Mouse (Mus musculus): ENCODE data around the gene Gmds. TPM values are rescaled to one million over a fixed set of nuclear protein-coding genes. Genes with fewer than 3 reads are reported as not detected.

Gene Gmds
- total RNA-seq, 1 experiment from 2014 or later = 31.9 TPM

DNA sequence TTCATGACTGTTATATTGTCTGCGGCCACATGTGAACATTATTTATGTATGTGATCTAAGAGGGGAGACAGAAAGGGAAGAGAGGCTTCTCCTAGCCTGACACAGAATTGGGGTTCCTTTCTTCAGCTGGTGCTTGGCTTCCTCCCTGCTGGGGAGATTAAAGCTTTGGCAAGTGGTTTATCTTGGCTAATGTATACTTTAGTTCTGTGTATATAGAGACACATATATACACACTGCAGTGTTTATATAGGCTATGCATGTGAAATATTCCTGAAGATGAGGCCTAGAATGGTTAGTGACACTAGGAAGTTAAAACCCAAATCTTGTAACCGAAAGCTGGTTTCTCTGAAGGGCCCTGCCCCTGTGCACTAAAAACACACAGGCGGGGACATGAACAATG is 450.0 kb downstream of the Gmds start:
- no peak for ATAC-seq (replicated peaks in 1 of 2; ENCODE audit: insufficient read depth in 1 of 2, low FRiP score in 2 of 2, low TSS enrichment in 1 of 2, low read depth in 1 of 2, poor library complexity in 2 of 2, severe bottlenecking in 2 of 2)

DNA sequence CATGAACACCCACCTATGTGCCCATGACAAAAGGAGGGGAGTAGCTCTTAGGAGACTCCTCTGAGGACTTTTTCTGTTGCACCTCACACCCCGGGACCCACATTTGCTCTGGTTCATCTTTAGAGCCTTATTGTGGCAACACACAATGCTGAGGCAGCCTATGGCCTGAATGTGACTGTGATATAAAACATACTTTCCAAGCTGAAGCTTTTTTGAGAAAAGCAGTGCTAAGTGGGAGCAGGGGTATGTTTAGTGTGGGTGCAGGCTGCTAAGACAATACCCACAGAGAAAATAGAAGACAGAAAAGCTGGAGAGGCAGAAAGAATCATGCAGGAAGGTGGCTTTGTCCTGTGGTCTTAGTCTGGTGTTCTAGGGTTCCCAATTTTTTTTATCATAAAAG is 452.8 kb downstream of the Gmds start:
- ATAC-seq (replicated peaks in 1 of 2; ENCODE audit: insufficient read depth in 1 of 2, low FRiP score in 2 of 2, low TSS enrichment in 1 of 2, low read depth in 1 of 2, poor library complexity in 2 of 2, severe bottlenecking in 2 of 2) = no peak

DNA sequence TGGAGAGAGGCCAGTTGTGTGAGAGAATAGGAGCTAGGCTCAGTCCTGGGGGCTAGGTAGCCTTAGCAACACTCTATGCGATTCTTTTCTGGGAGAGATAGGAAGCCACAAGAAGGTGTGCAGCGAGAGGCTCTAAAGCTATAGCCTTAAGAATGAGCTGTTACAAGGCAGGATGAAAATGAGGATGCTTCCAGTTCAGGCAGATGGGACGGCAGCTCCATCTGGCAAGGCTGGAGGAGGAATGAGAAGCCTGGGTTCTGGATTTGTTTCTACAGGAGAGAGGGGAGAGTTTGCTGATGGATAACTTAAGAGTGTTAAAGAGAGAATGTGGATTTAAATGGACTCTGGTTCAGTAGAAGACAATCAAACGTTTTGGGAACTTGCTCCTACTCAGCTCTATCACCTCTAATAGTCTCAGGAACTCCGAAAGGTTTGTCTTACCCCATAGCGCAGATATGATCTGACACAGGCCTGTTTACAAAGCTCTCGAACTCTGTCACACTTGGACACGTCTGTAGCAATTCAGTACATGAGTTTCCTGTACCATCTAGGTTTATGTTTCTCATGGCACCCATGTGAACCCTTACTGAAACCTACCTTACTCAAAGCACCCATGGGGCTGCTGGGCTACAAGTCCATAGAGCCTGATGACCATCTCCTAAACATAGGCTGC is 459.6 kb downstream of the Gmds start:
- ATAC-seq (replicated peaks in 1 of 2; ENCODE audit: insufficient read depth in 1 of 2, low FRiP score in 2 of 2, low TSS enrichment in 1 of 2, low read depth in 1 of 2, poor library complexity in 2 of 2, severe bottlenecking in 2 of 2) = no peak

DNA sequence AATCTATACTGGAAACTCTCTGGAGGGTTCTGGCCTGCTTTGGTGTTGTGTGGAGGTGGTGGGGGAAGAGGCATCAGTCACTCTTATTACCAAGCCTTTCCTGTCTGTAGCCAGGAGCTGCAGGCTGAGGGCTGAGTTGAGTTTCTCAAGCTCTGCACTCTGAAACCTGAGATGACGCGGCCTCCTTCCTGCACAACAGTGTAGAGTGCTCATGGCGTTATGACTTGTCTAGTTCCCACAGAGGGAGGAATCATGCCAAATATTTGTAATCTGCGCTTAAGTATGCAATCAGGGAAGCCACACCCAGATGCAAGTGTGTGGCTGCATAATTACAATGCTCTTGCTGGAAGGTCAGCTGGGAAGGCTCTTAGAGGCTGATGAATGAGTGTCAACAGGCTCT is 461.5 kb downstream of the Gmds start:
- no peak; a peak in 1 of 4 replicates for ATAC-seq (replicated peaks in 1 of 2; ENCODE audit: insufficient read depth in 1 of 2, low FRiP score in 2 of 2, low TSS enrichment in 1 of 2, low read depth in 1 of 2, poor library complexity in 2 of 2, severe bottlenecking in 2 of 2)

DNA sequence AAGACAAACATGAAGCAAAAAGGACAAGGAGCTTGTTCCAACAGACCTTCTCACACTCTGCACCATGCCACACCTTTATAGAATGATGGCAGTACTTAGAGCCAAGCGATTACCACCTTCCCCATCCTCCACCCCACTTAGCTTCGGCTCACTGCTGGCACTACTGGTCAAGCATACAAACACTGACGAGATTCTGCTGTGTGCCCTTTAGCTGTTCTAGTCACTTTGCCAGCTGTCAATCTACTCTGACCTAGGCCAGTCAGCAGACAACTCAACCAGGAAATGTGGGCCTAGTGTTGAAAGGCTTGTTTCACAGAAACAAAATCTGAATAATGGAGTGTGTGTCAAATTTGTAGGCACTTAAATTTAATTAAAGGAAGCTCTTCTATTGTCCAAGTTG is 464.1 kb downstream of the Gmds start:
- ATAC-seq (replicated peaks in 1 of 2; ENCODE audit: insufficient read depth in 1 of 2, low FRiP score in 2 of 2, low TSS enrichment in 1 of 2, low read depth in 1 of 2, poor library complexity in 2 of 2, severe bottlenecking in 2 of 2) = no peak

DNA sequence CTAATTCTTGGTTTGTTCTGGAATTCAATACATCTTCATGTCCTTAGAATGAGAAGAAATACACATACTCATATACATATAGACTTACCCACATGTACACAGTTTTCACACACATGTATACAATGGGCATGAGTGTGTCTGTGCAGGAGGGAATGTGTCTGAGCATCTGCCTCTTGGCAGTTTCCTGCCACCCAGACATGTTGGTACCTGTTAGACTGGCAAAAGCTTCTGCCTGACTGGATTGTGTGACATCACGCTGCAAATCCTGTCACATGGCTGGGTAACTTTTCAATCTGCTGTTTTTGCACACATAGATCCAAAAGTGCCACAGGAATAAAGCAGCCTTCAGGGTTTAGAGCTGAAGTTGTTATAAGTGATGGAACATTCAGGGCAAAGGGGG is 465.3 kb downstream of the Gmds start:
- no peak for ATAC-seq (replicated peaks in 1 of 2; ENCODE audit: insufficient read depth in 1 of 2, low FRiP score in 2 of 2, low TSS enrichment in 1 of 2, low read depth in 1 of 2, poor library complexity in 2 of 2, severe bottlenecking in 2 of 2)

DNA sequence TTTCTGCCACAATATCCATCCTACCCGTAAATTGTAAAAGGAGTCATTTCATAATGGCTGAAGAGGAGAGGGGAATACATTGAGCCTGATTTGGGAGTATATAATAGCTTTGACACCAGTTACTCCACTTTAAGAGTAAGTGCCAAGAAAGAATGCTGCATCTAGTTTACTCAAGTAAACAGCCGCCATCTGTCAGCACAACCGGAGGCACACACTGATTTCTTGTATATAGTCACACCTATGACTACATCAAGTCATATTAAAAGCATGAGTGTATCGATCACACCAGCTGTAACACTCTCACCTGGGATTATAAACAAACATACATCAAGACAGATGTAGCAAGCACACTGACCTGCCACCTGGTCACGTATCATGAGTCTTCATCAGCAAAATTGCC is 473.8 kb downstream of the Gmds start:
- ATAC-seq (replicated peaks in 1 of 2; ENCODE audit: insufficient read depth in 1 of 2, low FRiP score in 2 of 2, low TSS enrichment in 1 of 2, low read depth in 1 of 2, poor library complexity in 2 of 2, severe bottlenecking in 2 of 2) = no peak

DNA sequence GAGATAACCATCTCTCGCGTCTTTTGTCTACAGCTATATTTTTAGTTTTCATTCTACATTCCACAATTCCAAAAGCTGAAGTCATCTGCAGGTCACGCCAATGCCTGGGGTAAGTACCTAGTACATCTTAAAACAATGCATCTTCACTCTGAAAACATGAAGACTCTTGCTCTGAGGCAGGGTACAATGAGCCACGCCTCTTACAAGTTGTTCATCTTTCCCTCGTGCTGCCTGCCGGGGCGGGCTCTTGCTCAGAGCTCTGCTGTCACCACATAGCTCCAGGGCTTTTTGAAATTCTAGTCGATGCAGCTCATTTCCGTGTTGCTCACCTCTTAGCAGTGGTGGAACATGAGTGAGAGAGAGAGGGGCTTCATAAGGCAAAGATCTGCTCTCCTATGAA is 475.1 kb downstream of the Gmds start:
- no peak for ATAC-seq (replicated peaks in 1 of 2; ENCODE audit: insufficient read depth in 1 of 2, low FRiP score in 2 of 2, low TSS enrichment in 1 of 2, low read depth in 1 of 2, poor library complexity in 2 of 2, severe bottlenecking in 2 of 2)

DNA sequence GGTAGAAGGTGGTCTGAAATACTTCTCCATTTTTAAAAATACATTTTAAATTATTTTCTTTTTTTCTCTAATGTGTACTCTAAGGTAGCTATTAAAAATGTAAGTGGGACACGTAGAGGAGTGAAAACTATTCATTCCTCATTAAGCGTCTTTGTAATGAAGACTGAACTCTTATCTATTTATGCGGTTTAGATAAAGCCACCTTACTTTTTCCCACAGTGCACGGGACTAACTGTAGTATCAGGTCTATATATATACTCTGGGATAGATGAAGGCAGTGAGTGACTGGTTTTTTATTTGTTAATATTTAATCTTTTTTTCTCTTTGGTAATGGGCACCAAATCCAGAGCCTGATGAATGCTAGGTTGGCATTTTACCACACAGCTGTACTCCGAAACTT is 478.3 kb downstream of the Gmds start:
- ATAC-seq (replicated peaks in 1 of 2; ENCODE audit: insufficient read depth in 1 of 2, low FRiP score in 2 of 2, low TSS enrichment in 1 of 2, low read depth in 1 of 2, poor library complexity in 2 of 2, severe bottlenecking in 2 of 2) = no peak

DNA sequence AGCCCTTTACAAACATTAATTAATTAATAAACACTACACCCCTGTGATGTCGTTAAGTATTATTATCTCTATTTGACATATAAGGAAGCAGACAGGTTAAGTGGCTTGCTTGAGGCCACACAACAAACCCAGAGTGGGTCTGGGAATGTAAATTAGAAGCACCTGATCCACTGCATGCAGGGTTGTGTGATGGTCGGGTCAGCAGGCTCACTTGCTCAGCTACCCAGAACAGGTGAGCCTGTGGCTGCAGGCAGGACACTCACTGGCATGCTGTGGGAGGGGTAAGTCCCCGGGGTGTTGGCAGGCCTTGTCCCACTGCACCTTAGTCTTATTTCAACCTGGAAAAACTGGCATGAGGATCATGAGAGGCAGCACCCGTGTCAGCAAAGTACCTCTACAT is 484.5 kb downstream of the Gmds start:
- no peak for ATAC-seq (replicated peaks in 1 of 2; ENCODE audit: insufficient read depth in 1 of 2, low FRiP score in 2 of 2, low TSS enrichment in 1 of 2, low read depth in 1 of 2, poor library complexity in 2 of 2, severe bottlenecking in 2 of 2)

DNA sequence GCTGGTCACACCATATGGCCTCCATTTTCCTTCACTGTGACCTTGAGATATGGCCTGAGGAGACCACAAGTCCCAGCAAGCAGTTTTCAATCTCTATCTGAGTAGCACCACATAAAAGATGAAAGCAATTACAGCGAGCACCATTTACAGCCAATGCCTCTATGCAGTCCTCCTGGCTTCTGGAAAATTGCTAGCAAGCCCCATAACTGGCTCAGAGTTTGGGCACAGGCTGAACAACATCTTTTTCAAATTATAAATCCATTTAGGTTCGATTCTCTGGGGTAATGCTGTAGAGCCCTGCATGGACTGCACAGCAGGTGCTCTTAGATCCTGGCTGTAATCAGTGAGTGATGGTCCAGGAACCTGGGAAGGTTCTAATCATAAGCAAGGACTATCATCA is 485.0 kb downstream of the Gmds start:
- ATAC-seq (replicated peaks in 1 of 2; ENCODE audit: insufficient read depth in 1 of 2, low FRiP score in 2 of 2, low TSS enrichment in 1 of 2, low read depth in 1 of 2, poor library complexity in 2 of 2, severe bottlenecking in 2 of 2) = no peak

DNA sequence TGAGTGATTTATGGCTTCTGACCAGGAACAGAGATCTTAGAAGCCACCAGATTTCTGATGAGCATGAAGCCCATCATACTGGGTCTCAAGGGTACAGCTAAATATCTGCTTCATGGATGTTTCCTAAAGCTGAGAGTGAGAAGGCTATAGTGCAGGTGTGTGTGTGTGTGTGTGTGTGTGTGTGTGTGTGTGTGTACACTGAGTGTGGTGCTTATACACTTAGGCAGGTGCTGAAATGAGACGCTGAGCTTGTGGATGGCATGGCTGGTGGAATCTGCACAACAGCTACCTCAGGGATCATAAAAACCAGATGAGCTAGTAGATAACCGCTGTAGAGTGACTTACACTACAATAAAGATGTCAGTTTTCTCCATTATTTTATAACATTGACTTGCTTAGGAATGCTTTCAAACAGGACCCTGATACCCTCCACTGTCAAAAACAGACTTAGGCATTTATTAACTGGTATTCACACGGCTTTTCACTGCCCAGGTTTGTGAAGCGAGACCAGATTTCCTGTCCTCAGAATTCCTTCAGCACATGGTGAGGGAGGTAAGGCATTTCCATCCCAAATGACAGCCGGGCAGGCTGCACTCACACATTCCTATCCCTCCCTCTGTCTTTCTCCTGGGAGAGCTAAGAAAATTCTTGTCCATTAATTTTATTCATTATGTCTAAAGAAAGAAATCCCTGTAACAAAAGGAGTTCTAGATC is 489.1 kb downstream of the Gmds start:
- no peak for ATAC-seq (replicated peaks in 1 of 2; ENCODE audit: insufficient read depth in 1 of 2, low FRiP score in 2 of 2, low TSS enrichment in 1 of 2, low read depth in 1 of 2, poor library complexity in 2 of 2, severe bottlenecking in 2 of 2)

DNA sequence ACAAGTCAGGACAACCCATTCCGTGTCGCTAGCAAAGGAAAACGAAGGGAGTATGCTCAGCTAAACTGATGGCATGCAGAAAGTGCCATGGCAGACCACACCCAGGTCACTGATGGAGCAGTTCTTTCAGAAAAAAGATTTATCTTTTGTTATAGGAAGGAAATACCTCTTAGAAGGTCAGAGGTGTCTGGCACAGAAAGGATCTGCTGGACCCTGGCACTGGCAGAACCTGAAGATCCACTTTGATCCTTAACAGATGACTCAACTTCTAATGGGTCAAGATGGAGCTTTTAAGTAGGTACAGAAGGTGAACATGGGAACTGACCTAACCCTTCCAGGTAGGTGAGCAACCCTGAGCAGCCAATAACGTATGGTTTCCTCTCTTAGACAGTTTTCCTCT is 502.7 kb downstream of the Gmds start:
- no peak for ATAC-seq (replicated peaks in 1 of 2; ENCODE audit: insufficient read depth in 1 of 2, low FRiP score in 2 of 2, low TSS enrichment in 1 of 2, low read depth in 1 of 2, poor library complexity in 2 of 2, severe bottlenecking in 2 of 2)

DNA sequence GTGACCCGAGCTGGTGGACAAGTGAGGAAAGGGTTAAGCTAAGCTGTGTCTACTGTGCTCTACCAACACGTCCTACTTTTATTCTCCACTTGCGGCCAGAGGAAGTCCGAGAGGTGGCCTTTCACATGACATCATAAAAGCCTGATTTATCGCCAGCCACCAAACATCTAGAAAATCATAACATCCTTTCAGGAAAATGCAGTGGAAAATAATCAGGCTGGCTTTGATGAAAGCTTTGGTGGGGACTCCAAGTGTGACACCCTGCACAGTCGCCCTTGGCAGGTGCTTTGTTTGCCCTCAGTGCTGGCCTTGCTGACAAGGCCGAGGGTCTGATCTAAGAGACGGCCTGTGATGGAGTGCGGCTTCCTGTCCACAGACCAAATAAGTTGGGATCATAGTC is 508.2 kb downstream of the Gmds start:
- ATAC-seq (replicated peaks in 1 of 2; ENCODE audit: insufficient read depth in 1 of 2, low FRiP score in 2 of 2, low TSS enrichment in 1 of 2, low read depth in 1 of 2, poor library complexity in 2 of 2, severe bottlenecking in 2 of 2) = no peak

DNA sequence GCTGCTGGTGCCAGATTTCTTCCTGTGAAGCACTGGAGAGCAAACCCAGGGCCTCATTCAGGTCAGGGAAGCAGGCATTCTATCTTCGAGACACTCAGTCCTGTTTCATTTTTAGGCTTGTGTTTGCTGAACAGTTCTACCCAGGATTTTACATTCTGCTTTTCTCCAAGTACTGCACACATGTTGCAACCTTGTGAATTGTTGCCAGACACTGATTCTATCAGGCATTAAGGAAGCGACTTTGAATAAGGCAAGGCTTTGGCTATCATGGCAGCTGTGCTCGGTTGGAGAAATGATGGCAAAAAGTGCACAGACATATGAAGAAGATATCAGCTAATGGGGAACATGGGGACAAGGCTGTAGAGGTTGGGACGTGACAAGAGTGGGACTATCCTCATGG is 510.1 kb downstream of the Gmds start:
- ATAC-seq (replicated peaks in 1 of 2; ENCODE audit: insufficient read depth in 1 of 2, low FRiP score in 2 of 2, low TSS enrichment in 1 of 2, low read depth in 1 of 2, poor library complexity in 2 of 2, severe bottlenecking in 2 of 2) = no peak

DNA sequence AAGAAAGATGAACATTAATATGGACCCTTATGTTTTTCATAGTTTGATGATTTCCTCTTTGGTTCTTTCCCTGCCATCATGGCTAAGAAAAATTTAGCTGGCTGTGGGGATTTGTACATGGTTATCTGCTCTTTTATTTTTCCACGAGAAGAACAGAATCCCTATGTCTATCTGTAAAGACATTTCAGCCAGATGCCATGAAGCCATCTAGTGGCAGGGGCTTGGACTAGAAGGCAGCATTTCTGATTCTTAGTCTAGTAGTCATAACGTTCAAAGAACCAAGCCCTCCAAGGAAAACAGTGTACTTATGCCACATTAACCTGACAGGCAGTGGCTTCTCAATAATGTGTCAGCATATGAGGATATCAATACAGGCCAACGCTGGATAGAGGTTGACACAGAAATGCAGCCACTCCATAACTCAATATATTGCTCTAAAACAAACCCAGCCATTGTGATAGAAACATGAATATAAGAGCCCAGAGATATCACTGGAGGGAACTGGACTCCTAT is 510.7 kb downstream of the Gmds start:
- no peak for ATAC-seq (replicated peaks in 1 of 2; ENCODE audit: insufficient read depth in 1 of 2, low FRiP score in 2 of 2, low TSS enrichment in 1 of 2, low read depth in 1 of 2, poor library complexity in 2 of 2, severe bottlenecking in 2 of 2)

DNA sequence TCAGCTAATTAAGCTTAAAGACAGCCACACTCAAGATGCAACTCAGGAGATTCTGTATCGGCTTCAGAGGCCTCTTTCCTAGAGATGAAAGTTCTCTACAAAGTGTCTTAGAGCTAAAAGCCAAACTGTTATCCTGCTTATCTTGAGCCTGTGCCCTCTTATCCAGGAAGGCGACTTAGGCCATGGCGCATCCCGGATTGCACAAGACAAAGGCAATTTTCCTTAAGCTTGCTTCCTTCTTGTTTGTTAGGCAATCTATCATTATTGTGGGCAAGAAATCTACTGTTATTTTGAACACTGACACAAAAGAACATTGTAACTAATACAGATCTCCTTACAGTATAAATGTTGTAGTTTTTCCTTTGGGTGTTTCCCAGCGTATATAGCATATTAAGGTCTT is 511.4 kb downstream of the Gmds start:
- no peak for ATAC-seq (replicated peaks in 1 of 2; ENCODE audit: insufficient read depth in 1 of 2, low FRiP score in 2 of 2, low TSS enrichment in 1 of 2, low read depth in 1 of 2, poor library complexity in 2 of 2, severe bottlenecking in 2 of 2)

DNA sequence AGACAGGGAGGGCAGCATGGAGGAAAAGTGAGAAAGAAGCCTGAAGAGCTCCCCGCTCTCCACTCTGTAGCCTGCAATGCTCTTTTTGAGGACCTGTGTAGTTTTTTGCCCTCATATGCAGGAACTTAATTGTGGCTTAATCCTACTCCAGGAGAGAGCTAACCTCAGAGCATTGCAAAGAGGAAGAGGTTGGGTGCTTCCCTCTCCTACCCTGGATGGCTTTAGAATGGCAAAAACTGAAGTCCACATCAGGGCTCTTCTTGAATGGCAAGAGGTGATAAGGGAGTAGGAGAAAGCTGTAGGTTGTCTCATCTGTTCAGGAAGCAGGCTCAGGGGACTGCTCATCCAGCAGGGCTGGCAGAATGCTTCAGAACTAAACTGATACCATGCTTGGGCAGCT is 513.4 kb downstream of the Gmds start:
- 0 out of 4 replicates have a peak, but pooled peaks of 1 of the 2 experiments have one; percentile 30 for ATAC-seq (replicated peaks in 1 of 2; ENCODE audit: insufficient read depth in 1 of 2, low FRiP score in 2 of 2, low TSS enrichment in 1 of 2, low read depth in 1 of 2, poor library complexity in 2 of 2, severe bottlenecking in 2 of 2)

DNA sequence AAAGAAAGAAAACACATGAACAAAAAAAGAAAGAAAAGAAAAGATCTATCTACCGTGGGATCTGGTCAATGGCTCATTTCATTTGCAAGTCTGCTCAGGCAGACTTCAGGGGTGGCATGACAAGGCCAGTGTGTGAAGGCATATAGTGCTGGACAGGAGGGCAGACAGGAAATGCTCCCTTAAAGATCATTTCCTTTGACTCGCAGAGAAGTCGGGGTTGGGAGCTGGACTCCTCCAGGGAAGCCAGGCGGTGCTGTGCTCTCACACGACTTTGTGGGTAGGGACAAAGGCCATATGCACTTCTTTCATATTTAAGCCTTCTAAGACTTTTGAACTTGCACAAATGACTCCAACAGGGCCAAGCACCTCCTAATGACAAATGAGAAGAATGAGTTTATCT is 515.2 kb downstream of the Gmds start:
- no peak for ATAC-seq (replicated peaks in 1 of 2; ENCODE audit: insufficient read depth in 1 of 2, low FRiP score in 2 of 2, low TSS enrichment in 1 of 2, low read depth in 1 of 2, poor library complexity in 2 of 2, severe bottlenecking in 2 of 2)

All from hematopoietic stem cell, adult 5-6 weeks (primary cell).